In genomic region chr2:165831637-165832289, GRCm38 (mm10) we compare ENCODE assay signal across 11 mouse cellular contexts.
DNase-seq lines count a peak whose midpoint lies in the region; ATAC-seq and TF ChIP-seq lines count a peak whose summit lies in the region.
"Had no signal": no experiment of that assay in that cellular context is flagged by ENCODE, and none has a peak within 500 bp of the region (broad histone marks: within the 10 kb centered on the region; RNA-seq: fewer than 3 reads in every experiment).

No protein-coding gene starts in this region.

- WGBS in forebrain, postnatal 0 days, result 73% methylated on average over 8 of the region's 8 CpGs
- 53% methylated on average over 8 of the region's 8 CpGs for WGBS in limb, embryonic 15.5 days

- no peaks in the 10 kb centered on the region for H3K27me3 ChIP-seq in forebrain, postnatal 0 days (ENCODE audit: insufficient read depth, low read length)
- no peaks in the 10 kb centered on the region for H3K27me3 ChIP-seq in limb, embryonic 15.5 days

- no peak overlapping the region for H3K9ac ChIP-seq in forebrain, postnatal 0 days
- H3K9ac ChIP-seq in limb, embryonic 15.5 days, result no peak overlapping the region

- no peak for TF ChIP-seq CTCF in left cerebral cortex, adult 2 months (IDR thresholded peaks at IDR 0.05)
- TF ChIP-seq CTCF in forebrain, postnatal 0 days (IDR thresholded peaks at IDR 0.05; ENCODE audit: low read depth), result no peak

- no peak overlapping the region for H3K4me3 ChIP-seq in left cerebral cortex, adult 2 months
- H3K4me3 ChIP-seq in forebrain, postnatal 0 days (ENCODE audit: low read depth, low read length), result no peak overlapping the region
- no peak overlapping the region for H3K4me3 ChIP-seq in limb, embryonic 15.5 days

- no peak for ATAC-seq in forebrain, postnatal 0 days
- ATAC-seq in limb, embryonic 15.5 days (ENCODE audit: insufficient number of reproducible peaks, low FRiP score, low TSS enrichment, low read depth), result peak; percentile 68; the same call in 1 of the 2 replicates

- peak overlapping the region; percentile 26; the same call in 1 of the 2 replicates for H3K27ac ChIP-seq in left cerebral cortex, adult 2 months
- peak overlapping the region; percentile 69 for H3K27ac ChIP-seq in forebrain, postnatal 0 days (ENCODE audit: low read depth, low read length)
- peak overlapping the region; percentile 78; the same call in 1 of the 2 replicates for H3K27ac ChIP-seq in limb, embryonic 15.5 days

- DNase-seq in embryo, embryonic 11 days, result peak; percentile 34
- DNase-seq in embryo, embryonic 10.5 days (ENCODE audit: low spot score), result no peak
- DNase-seq in left cerebral cortex, adult 2 months (ENCODE audit: extremely low spot score in 1 of 2, low spot score in 2 of 2), result no peak
- DNase-seq in left cerebral cortex, adult 11 months (ENCODE audit: low spot score), result no peak
- DNase-seq in forebrain, postnatal 0 days, result no peak
- no peak for DNase-seq in cerebellum, adult 11-12 months
- no peak for DNase-seq in frontal cortex, adult 2 months (ENCODE audit: extremely low spot score in 1 of 2, low spot score in 1 of 2)
- DNase-seq: cerebellum, postnatal 36 days; heart, postnatal 36 days had no signal

- H3K9me3 ChIP-seq in forebrain, postnatal 0 days (ENCODE audit: low read length), result no peaks in the 10 kb centered on the region
- no peaks in the 10 kb centered on the region for H3K9me3 ChIP-seq in limb, embryonic 15.5 days

- intact Hi-C loops in left cerebral cortex, adult 2 months (cut with DNase I), result no loop called here

- H3K4me1 ChIP-seq in forebrain, postnatal 0 days (ENCODE audit: insufficient read depth), result no peaks in the 10 kb centered on the region
- H3K4me1 ChIP-seq in limb, embryonic 15.5 days, result peaks cover 28% of the 10 kb centered on the region

- no peak overlapping the region for H3K4me2 ChIP-seq in forebrain, postnatal 0 days (ENCODE audit: low read depth)
- H3K4me2 ChIP-seq in limb, embryonic 15.5 days, result no peak overlapping the region
- H3K4me2 ChIP-seq: midbrain, embryonic 11.5 days had no signal

- H3K36me3 ChIP-seq in forebrain, postnatal 0 days (ENCODE audit: insufficient read depth), result peaks cover 73% of the 10 kb centered on the region
- peaks cover 75% of the 10 kb centered on the region for H3K36me3 ChIP-seq in limb, embryonic 15.5 days

Comparison
In these comparisons a context has a peak if more than half of its experiments do, and no peak if none do; other contexts are left out.
1. H3K27ac ChIP-seq: peak in every context shown above with its lines; median percentile 78 in limb, embryonic 15.5 days; 69 in forebrain, postnatal 0 days; 26 in left cerebral cortex, adult 2 months.